Mouse (Mus musculus) limb, embryonic 11.5 days (tissue): ENCODE measurements around the gene Fkbp9. TPM values are rescaled to one million over a fixed set of nuclear protein-coding genes. Genes with fewer than 3 reads are reported as not detected.
"Not testable (repeated sequence)": the region's sequence is repeated elsewhere in the genome, so short reads cannot be mapped to it uniquely, and the experiment has no call there.

Experiments
- ATAC-seq: fragments of 200-750 bp; cut with Nextera tagmentation; 2 replicates; pipeline ENCODE4 v1.8.0; 2017; ENCODE audit warnings: low read depth; ENCODE audit not compliant: insufficient number of reproducible peaks, low FRiP score, low TSS enrichment
- DNase-seq: peaks from one replicate; pipeline ENCODE4 v3.0.0-alpha.2; 2015; ENCODE audit warnings: low spot score
- H3K27ac ChIP-seq: fragments of 300-500 bp; sonication (generic); replicated peaks from 2 replicates; pipeline ENCODE4 v1.5.1; 2014; ENCODE audit warnings: low read depth, mild to moderate bottlenecking, low read length
- H3K27me3 ChIP-seq: fragments of 300-500 bp; sonication (generic); 2 replicates; pipeline ENCODE4 v1.6.1; 2014; ENCODE audit warnings: mild to moderate bottlenecking, low read length, mixed read lengths; ENCODE audit not compliant: control insufficient read depth, insufficient read depth
- H3K36me3 ChIP-seq: fragments of 300-500 bp; sonication (generic); 2 replicates; pipeline ENCODE4 v1.6.1; 2014; ENCODE audit warnings: mild to moderate bottlenecking, low read length, moderate library complexity, mixed read lengths; ENCODE audit not compliant: control insufficient read depth, insufficient read depth
- H3K4me1 ChIP-seq: fragments of 300-500 bp; sonication (generic); 2 replicates; pipeline ENCODE4 v1.6.1; 2014; ENCODE audit warnings: low read length, mixed read lengths; ENCODE audit not compliant: control insufficient read depth, insufficient read depth
- H3K4me2 ChIP-seq: fragments of 300-500 bp; sonication (generic); 2 replicates; pipeline ENCODE4 v1.6.1; 2014; ENCODE audit warnings: low read depth, mild to moderate bottlenecking, moderate library complexity; ENCODE audit not compliant: severe bottlenecking
- H3K4me3 ChIP-seq: fragments of 300-500 bp; sonication (generic); 2 replicates; pipeline ENCODE4 v1.5.1; 2014; ENCODE audit warnings: low read depth, low read length
- H3K9ac ChIP-seq: fragments of 300-500 bp; sonication (generic); 2 replicates; pipeline ENCODE4 v1.6.1; 2014; ENCODE audit warnings: mild to moderate bottlenecking, low read length
- H3K9me3 ChIP-seq: fragments of 300-500 bp; sonication (generic); 2 replicates; pipeline ENCODE4 v1.6.1; 2016; ENCODE audit warnings: low read length; ENCODE audit not compliant: control insufficient read depth
- WGBS: fragments of 180-500 bp; shearing (Covaris S2); extraction: QIAGEN DNeasy Blood & Tissue Kit; methylation state at CpG from one replicate; pipeline ENCODE4 v1.1.7; 2014; 5-methylcytosine and 5-hydroxymethylcytosine counted together
- polyA plus RNA-seq: library from polyadenylated mRNA; unstranded; fragments of >200 nt; fragmentation: Nextera tagmentation; extraction: Ambion mirVana; gene quantifications from 2 replicates; pipeline ENCODE4 v1.2.1, GENCODE M21; 2014

Gene Fkbp9
- polyA plus RNA-seq, 1 experiment from 2014 or later = 73.0 TPM

GRCm38 (mm10) chr6:56848974-56849373 is 17.1 kb downstream of the Fkbp9 start:
- Histone ChIP-seq H3K4me2 (no peak overlapping the region), H3K9me3 (no peaks in the 10 kb centered on the region), H3K4me3 (no peak overlapping the region), H3K27me3 (no peaks in the 10 kb centered on the region), H3K36me3 (peaks cover 5% of the 10 kb centered on the region; the same call in 1 of the 2 replicates), H3K9ac (no peak overlapping the region), H3K4me1 (no peaks in the 10 kb centered on the region), H3K27ac (no peak overlapping the region)
- ATAC-seq (no peak), DNase-seq (no peak)
- 87% methylated on average over 3 of the region's 3 CpGs for WGBS

GRCm38 (mm10) chr6:56850315-56850714 is 18.5 kb downstream of the Fkbp9 start:
- no peaks in the 10 kb centered on the region for H3K4me1 ChIP-seq
- no peak for ATAC-seq
- no peaks in the 10 kb centered on the region for H3K9me3 ChIP-seq
- H3K4me2 ChIP-seq = no peak overlapping the region
- H3K4me3 ChIP-seq = no peak overlapping the region
- WGBS = 90% methylated on average over 7 of the region's 7 CpGs
- no peaks in the 10 kb centered on the region for H3K27me3 ChIP-seq
- no peak for DNase-seq
- H3K27ac ChIP-seq = no peak overlapping the region
- no peak overlapping the region for H3K9ac ChIP-seq
- H3K36me3 ChIP-seq = peaks cover 5% of the 10 kb centered on the region

- DNase-seq (no peak), ATAC-seq (no peak)
- no peaks in the 10 kb centered on the region for H3K27me3 ChIP-seq
- no peak overlapping the region for H3K4me3 ChIP-seq
- peaks cover 5% of the 10 kb centered on the region for H3K36me3 ChIP-seq
- no peaks in the 10 kb centered on the region for H3K4me1 ChIP-seq
- no peak overlapping the region for H3K27ac ChIP-seq
- no peak overlapping the region for H3K9ac ChIP-seq
- no peak overlapping the region for H3K4me2 ChIP-seq
- 95% methylated on average over 8 of the region's 8 CpGs for WGBS
- H3K9me3 ChIP-seq = no peaks in the 10 kb centered on the region
Observed at GRCm38 (mm10) chr6:56854803-56855202, 22.9 kb downstream of the Fkbp9 start.

GRCm38 (mm10) chr6:56856748-56857147 is 24.9 kb downstream of the Fkbp9 start:
- no peak for DNase-seq
- no peak for ATAC-seq
- Histone ChIP-seq H3K27me3 (no peaks in the 10 kb centered on the region), H3K4me1 (no peaks in the 10 kb centered on the region), H3K9me3 (no peaks in the 10 kb centered on the region), H3K36me3 (peaks cover 2% of the 10 kb centered on the region), H3K9ac (no peak overlapping the region), H3K4me2 (no peak overlapping the region), H3K4me3 (no peak overlapping the region), H3K27ac (no peak overlapping the region)
- 74% methylated on average over 5 of the region's 5 CpGs for WGBS

GRCm38 (mm10) chr6:56860205-56860848 is 28.5 kb downstream of the Fkbp9 start:
- H3K27me3 ChIP-seq = no peaks in the 10 kb centered on the region
- H3K4me3 ChIP-seq = no peak overlapping the region
- DNase-seq (no peak), ATAC-seq (no peak)
- 91% methylated on average over 8 of the region's 8 CpGs for whole genome bisulfite sequencing
- no peak overlapping the region for H3K27ac ChIP-seq
- no peak overlapping the region for H3K4me2 ChIP-seq
- no peaks in the 10 kb centered on the region for H3K4me1 ChIP-seq
- no peaks in the 10 kb centered on the region for H3K9me3 ChIP-seq
- H3K9ac ChIP-seq = no peak overlapping the region
- H3K36me3 ChIP-seq = no peaks in the 10 kb centered on the region

GRCm38 (mm10) chr6:56866899-56867298 is 35.0 kb downstream of the Fkbp9 start:
- not testable (repeated sequence) for H3K27me3 ChIP-seq, DNase-seq, H3K36me3 ChIP-seq

GRCm38 (mm10) chr6:56868565-56868964 is 36.7 kb downstream of the Fkbp9 start:
- no peak for DNase-seq

More at GRCm38 (mm10) chr6:56866899-56867298, 35.0 kb downstream of the Fkbp9 start:
- H3K4me1 ChIP-seq, H3K27ac ChIP-seq, H3K4me3 ChIP-seq, H3K9ac ChIP-seq, H3K4me2 ChIP-seq, ATAC-seq, H3K9me3 ChIP-seq: not testable (repeated sequence)
- WGBS = 97% methylated on average over 1 of the region's 1 CpGs

GRCm38 (mm10) chr6:56870027-56870426 is 38.2 kb downstream of the Fkbp9 start:
- DNase-seq (no peak), ATAC-seq (no peak)
- Histone ChIP-seq H3K27me3 (no peaks in the 10 kb centered on the region), H3K4me1 (no peaks in the 10 kb centered on the region), H3K9me3 (no peaks in the 10 kb centered on the region), H3K27ac (no peak overlapping the region), H3K4me3 (no peak overlapping the region), H3K36me3 (no peaks in the 10 kb centered on the region; the same call in 1 of the 2 replicates), H3K4me2 (no peak overlapping the region), H3K9ac (no peak overlapping the region)
- WGBS = 81% methylated on average over 2 of the region's 2 CpGs

More at GRCm38 (mm10) chr6:56868565-56868964, 36.7 kb downstream of the Fkbp9 start:
- no peak overlapping the region for H3K4me3 ChIP-seq
- ATAC-seq = no peak
- no peaks in the 10 kb centered on the region; the same call in 1 of the 2 replicates for H3K36me3 ChIP-seq
- no peak overlapping the region for H3K9ac ChIP-seq
- no peak overlapping the region for H3K27ac ChIP-seq
- no peaks in the 10 kb centered on the region for H3K27me3 ChIP-seq
- H3K4me2 ChIP-seq = no peak overlapping the region
- WGBS = 78% methylated on average over 8 of the region's 8 CpGs
- no peaks in the 10 kb centered on the region for H3K9me3 ChIP-seq
- no peaks in the 10 kb centered on the region for H3K4me1 ChIP-seq

GRCm38 (mm10) chr6:56876870-56877269 is 45.0 kb downstream of the Fkbp9 start:
- H3K9ac ChIP-seq = no peak overlapping the region
- WGBS = 88% methylated on average over 4 of the region's 4 CpGs
- no peaks in the 10 kb centered on the region for H3K4me1 ChIP-seq
- H3K4me2 ChIP-seq = no peak overlapping the region
- ATAC-seq (no peak), DNase-seq (no peak)
- no peaks in the 10 kb centered on the region for H3K27me3 ChIP-seq
- H3K4me3 ChIP-seq = no peak overlapping the region
- no peaks in the 10 kb centered on the region for H3K9me3 ChIP-seq
- peaks cover 5% of the 10 kb centered on the region for H3K36me3 ChIP-seq
- H3K27ac ChIP-seq = no peak overlapping the region
